Mouse (Mus musculus): ENCODE measurements at regions not wholly inside any gene's neighbourhood (a gene's known extent, or its start where the extent isn't known, plus 50 kb on each side); places are given as distances from the start of the nearest gene placed in this dataset.

DNA sequence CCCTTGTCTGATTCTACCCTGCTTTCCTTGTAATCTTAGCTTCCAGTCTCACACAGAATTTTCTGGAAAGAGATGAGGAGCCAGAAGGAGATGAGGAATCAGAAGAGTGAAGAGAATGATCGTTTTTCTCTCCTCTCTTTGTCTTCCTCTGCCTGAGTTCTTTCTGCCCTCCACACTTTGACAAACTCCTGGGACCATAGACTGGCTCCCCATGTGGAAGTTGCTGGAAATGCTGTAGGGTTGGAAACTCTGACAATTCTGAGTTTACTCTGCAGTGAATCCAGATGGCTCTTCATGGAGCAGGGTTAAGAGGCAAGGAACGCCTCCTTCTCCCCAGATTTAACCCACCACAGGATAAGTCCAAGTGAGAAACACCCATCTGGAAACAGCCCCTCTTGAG lies 408.7 kb downstream of the Tns1 start:
- no peaks in the 10 kb centered on the region for H3K9me3 ChIP-seq
- no peaks in the 10 kb centered on the region for H3K36me3 ChIP-seq
- H3K4me3 ChIP-seq, result no peak overlapping the region
- DNase-seq (ENCODE audit: low spot score), result no peak
- H3K4me1 ChIP-seq (replicated peaks), result no peaks in the 10 kb centered on the region
- no peaks in the 10 kb centered on the region for H3K27me3 ChIP-seq (ENCODE audit: insufficient read depth, poor library complexity, severe bottlenecking)
- WGBS, result 80% methylated on average over 2 of the region's 2 CpGs
- H3K27ac ChIP-seq, result no peak overlapping the region

GRCm38 (mm10) chr1:73702428-73702842 lies 421.8 kb downstream of the Tns1 start:
- no peak for DNase-seq (ENCODE audit: low spot score)
- H3K27ac ChIP-seq, result no peak overlapping the region

DNA sequence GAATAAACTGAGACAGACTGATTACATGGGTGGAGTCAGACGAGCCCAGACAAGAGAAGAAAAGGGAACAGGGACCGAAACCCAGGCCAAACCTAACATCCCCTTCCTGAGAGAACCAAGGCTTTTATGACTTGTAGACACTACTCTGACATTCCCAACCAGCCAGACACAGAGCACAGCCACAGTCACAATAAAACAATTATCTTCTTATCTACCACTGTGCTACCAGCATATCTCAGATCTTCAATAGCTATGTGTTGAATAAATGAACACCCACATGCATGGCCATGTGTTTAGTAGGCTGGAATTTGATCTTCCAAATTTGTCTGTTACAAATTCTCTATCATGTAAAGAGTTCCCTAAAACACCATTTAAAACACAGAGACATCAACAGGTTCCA lies 430.7 kb downstream of the Tns1 start:
- DNase-seq (ENCODE audit: low spot score), result no peak
- no peaks in the 10 kb centered on the region for H3K9me3 ChIP-seq

More at GRCm38 (mm10) chr1:73702428-73702842, 421.8 kb downstream of the Tns1 start:
- Histone ChIP-seq H3K27me3 (ENCODE audit: insufficient read depth, poor library complexity, severe bottlenecking) (0 out of 2 replicates have a peak, but pooled peaks cover 4% of the 10 kb centered on the region), H3K9me3 (no peaks in the 10 kb centered on the region), H3K36me3 (no peaks in the 10 kb centered on the region), H3K4me3 (no peak overlapping the region), H3K4me1 (replicated peaks) (peaks cover 3% of the 10 kb centered on the region; the same call in 1 of the 2 replicates)
- 47% methylated on average over 4 of the region's 4 CpGs for WGBS

GRCm38 (mm10) chr1:73685734-73686133 lies 438.5 kb downstream of the Tns1 start:
- no peak for DNase-seq (ENCODE audit: low spot score)
- no peak overlapping the region for H3K27ac ChIP-seq
- 69% methylated on average over 4 of the region's 4 CpGs for WGBS
- no peaks in the 10 kb centered on the region for H3K36me3 ChIP-seq
- peaks cover 7% of the 10 kb centered on the region; the same call in 1 of the 2 replicates for H3K4me1 ChIP-seq (replicated peaks)
- H3K27me3 ChIP-seq (ENCODE audit: insufficient read depth, poor library complexity, severe bottlenecking), result no peaks in the 10 kb centered on the region
- H3K9me3 ChIP-seq, result no peaks in the 10 kb centered on the region
- H3K4me3 ChIP-seq, result no peak overlapping the region

More for the DNA sequence above, 430.7 kb downstream of the Tns1 start:
- no peak overlapping the region for H3K27ac ChIP-seq
- 44% methylated on average over 2 of the region's 2 CpGs for WGBS
- no peaks in the 10 kb centered on the region for H3K36me3 ChIP-seq
- H3K27me3 ChIP-seq (ENCODE audit: insufficient read depth, poor library complexity, severe bottlenecking), result peaks cover 9% of the 10 kb centered on the region; the same call in 1 of the 2 replicates
- no peak overlapping the region for H3K4me3 ChIP-seq
- H3K4me1 ChIP-seq (replicated peaks), result peaks cover 10% of the 10 kb centered on the region

DNA sequence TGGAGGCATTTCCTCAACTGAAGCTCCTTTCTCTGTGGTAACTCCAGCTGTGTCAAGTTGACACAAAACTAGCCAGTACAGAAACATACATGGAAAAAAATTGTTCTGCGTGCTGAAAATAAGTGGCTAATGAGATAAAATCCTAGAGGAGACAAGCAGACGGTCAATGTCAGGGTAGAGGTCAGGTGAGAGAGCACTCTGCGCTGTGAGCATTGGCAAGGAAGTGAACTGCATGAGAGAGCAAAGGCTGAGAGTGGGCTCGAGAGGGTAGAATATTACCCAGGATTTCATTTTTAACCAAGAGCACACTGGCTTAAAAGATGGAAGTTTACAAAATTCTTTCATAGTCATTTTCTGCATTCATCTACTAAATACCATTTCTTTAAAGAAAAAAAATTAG lies 439.2 kb downstream of the Tns1 start:
- peaks cover 7% of the 10 kb centered on the region; the same call in 1 of the 2 replicates for H3K4me1 ChIP-seq (replicated peaks)
- DNase-seq (ENCODE audit: low spot score), result no peak
- H3K9me3 ChIP-seq, result no peaks in the 10 kb centered on the region
- no peaks in the 10 kb centered on the region for H3K27me3 ChIP-seq (ENCODE audit: insufficient read depth, poor library complexity, severe bottlenecking)
- 91% methylated on average over 4 of the region's 4 CpGs for WGBS
- H3K36me3 ChIP-seq, result no peaks in the 10 kb centered on the region
- no peak overlapping the region for H3K4me3 ChIP-seq
- H3K27ac ChIP-seq, result no peak overlapping the region

GRCm38 (mm10) chr1:73684166-73684565 lies 440.1 kb downstream of the Tns1 start:
- Histone ChIP-seq H3K27me3 (ENCODE audit: insufficient read depth, poor library complexity, severe bottlenecking) (no peaks in the 10 kb centered on the region), H3K36me3 (no peaks in the 10 kb centered on the region), H3K4me1 (replicated peaks) (peaks cover 7% of the 10 kb centered on the region; the same call in 1 of the 2 replicates), H3K4me3 (no peak overlapping the region), H3K9me3 (no peaks in the 10 kb centered on the region), H3K27ac (no peak overlapping the region)
- 94% methylated on average over 5 of the region's 5 CpGs for WGBS
- no peak for DNase-seq (ENCODE audit: low spot score)

GRCm38 (mm10) chr1:73683132-73683888 lies 440.9 kb downstream of the Tns1 start:
- H3K36me3 ChIP-seq, result no peaks in the 10 kb centered on the region
- no peak overlapping the region for H3K27ac ChIP-seq
- DNase-seq (ENCODE audit: low spot score), result no peak
- H3K9me3 ChIP-seq, result no peaks in the 10 kb centered on the region
- no peak overlapping the region for H3K4me3 ChIP-seq
- WGBS, result 73% methylated on average over 4 of the region's 4 CpGs
- H3K4me1 ChIP-seq (replicated peaks), result peaks cover 7% of the 10 kb centered on the region; the same call in 1 of the 2 replicates
- H3K27me3 ChIP-seq (ENCODE audit: insufficient read depth, poor library complexity, severe bottlenecking), result no peaks in the 10 kb centered on the region

GRCm38 (mm10) chr1:73681697-73682096 lies 442.6 kb downstream of the Tns1 start:
- no peaks in the 10 kb centered on the region for H3K27me3 ChIP-seq (ENCODE audit: insufficient read depth, poor library complexity, severe bottlenecking)
- H3K27ac ChIP-seq, result no peak overlapping the region
- no peak for DNase-seq (ENCODE audit: low spot score)
- WGBS, result 74% methylated on average over 1 of the region's 1 CpGs
- H3K4me1 ChIP-seq (replicated peaks), result peaks cover 7% of the 10 kb centered on the region; the same call in 1 of the 2 replicates
- no peak overlapping the region for H3K4me3 ChIP-seq
- H3K9me3 ChIP-seq, result no peaks in the 10 kb centered on the region
- H3K36me3 ChIP-seq, result no peaks in the 10 kb centered on the region

GRCm38 (mm10) chr1:73680829-73681228 lies 443.4 kb downstream of the Tns1 start:
- WGBS, result 90% methylated on average over 3 of the region's 3 CpGs
- H3K4me1 ChIP-seq (replicated peaks), result peaks cover 6% of the 10 kb centered on the region; the same call in 1 of the 2 replicates

DNA sequence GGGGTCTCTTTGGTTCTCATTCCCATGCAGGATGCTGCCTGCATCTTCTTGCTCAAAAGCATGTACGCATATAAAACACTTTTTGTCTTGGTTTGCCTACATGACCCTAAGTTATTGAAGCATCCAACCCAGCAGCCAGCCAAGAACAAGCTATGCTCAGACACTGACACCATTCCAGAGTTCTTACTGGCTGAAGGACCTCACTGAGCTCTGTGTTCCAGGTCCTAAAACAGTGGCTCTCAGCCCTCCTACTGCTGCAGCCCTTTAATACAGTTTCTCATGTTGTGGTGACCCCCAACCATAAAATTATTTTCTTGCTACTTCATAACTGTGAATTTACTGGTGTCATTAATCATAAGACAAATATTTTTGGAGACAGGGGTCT lies 450.4 kb downstream of the Tns1 start:
- Histone ChIP-seq H3K9me3 (no peaks in the 10 kb centered on the region), H3K27ac (no peak overlapping the region), H3K4me1 (replicated peaks) (peaks cover 15% of the 10 kb centered on the region), H3K36me3 (no peaks in the 10 kb centered on the region), H3K4me3 (no peak overlapping the region), H3K27me3 (ENCODE audit: insufficient read depth, poor library complexity, severe bottlenecking) (no peaks in the 10 kb centered on the region)
- 60% methylated on average over 1 of the region's 1 CpGs for WGBS
- DNase-seq (ENCODE audit: low spot score), result no peak

More at GRCm38 (mm10) chr1:73680829-73681228, 443.4 kb downstream of the Tns1 start:
- H3K36me3 ChIP-seq, result no peaks in the 10 kb centered on the region
- no peaks in the 10 kb centered on the region for H3K27me3 ChIP-seq (ENCODE audit: insufficient read depth, poor library complexity, severe bottlenecking)
- DNase-seq (ENCODE audit: low spot score), result no peak
- H3K27ac ChIP-seq, result no peak overlapping the region
- H3K4me3 ChIP-seq, result no peak overlapping the region
- H3K9me3 ChIP-seq, result no peaks in the 10 kb centered on the region

DNA sequence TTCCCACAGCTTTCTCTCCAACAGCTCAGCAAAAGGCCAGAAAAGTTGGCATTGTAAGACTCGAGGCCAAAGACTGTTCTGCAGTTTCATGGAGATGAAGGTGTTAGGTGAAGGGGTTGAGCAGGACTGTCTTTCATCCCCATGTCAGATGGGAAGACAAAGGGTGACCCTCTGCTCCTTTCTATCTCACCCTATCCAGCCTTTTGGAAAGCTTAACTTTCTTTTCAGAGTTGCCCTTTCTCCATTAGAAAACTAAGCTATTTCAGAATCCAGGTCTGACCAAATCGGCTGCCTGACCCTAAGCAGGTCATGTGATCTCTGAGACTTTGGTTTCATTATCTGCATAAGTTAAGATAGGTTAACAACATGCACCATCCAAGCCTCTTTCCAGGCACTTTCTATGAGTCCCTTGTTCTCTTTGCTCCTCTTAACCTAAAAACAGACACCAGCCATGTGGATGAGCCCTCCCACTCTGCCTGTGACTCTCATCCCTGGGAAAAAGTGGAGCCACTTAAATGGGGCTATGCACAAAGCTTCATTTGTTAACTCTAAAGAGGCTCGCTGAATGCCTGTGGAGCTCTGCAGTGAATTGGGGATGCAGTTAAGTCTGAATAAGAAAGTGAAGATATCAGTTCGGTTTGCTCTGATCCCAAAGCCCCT lies 450.9 kb downstream of the Tns1 start:
- Histone ChIP-seq H3K27me3 (ENCODE audit: insufficient read depth, poor library complexity, severe bottlenecking) (no peaks in the 10 kb centered on the region), H3K36me3 (no peaks in the 10 kb centered on the region), H3K27ac (peak overlapping the region; percentile 14; the same call in 1 of the 2 replicates), H3K4me1 (replicated peaks) (peaks cover 15% of the 10 kb centered on the region), H3K4me3 (no peak overlapping the region), H3K9me3 (no peaks in the 10 kb centered on the region)
- 30% methylated on average over 4 of the region's 4 CpGs for WGBS
- no peak for DNase-seq (ENCODE audit: low spot score)

DNA sequence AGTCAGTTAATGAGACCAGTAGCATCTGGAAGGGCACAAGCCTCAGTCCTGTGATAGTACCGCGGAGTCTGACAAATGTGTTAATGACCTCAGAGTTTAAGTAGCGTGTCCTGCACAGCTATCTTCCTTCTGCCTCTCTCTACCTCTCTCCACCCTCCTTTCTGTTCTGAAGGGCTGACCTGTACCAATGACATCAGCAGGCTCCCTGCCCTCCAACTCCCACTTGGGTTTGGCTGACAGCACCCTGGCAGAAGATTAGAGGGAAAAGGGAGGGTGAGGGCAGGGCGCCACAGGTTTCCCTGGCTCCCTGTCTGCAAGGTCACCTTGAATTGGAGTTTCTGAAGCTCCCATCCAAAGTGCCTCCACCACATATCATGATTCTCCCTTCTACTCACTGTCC lies 452.0 kb downstream of the Tns1 start:
- no peaks in the 10 kb centered on the region for H3K27me3 ChIP-seq (ENCODE audit: insufficient read depth, poor library complexity, severe bottlenecking)
- H3K27ac ChIP-seq, result no peak overlapping the region
- WGBS, result 89% methylated on average over 4 of the region's 4 CpGs
- DNase-seq (ENCODE audit: low spot score), result no peak
- H3K4me1 ChIP-seq (replicated peaks), result peaks cover 15% of the 10 kb centered on the region
- H3K9me3 ChIP-seq, result no peaks in the 10 kb centered on the region
- H3K4me3 ChIP-seq, result no peak overlapping the region
- no peaks in the 10 kb centered on the region for H3K36me3 ChIP-seq

DNA sequence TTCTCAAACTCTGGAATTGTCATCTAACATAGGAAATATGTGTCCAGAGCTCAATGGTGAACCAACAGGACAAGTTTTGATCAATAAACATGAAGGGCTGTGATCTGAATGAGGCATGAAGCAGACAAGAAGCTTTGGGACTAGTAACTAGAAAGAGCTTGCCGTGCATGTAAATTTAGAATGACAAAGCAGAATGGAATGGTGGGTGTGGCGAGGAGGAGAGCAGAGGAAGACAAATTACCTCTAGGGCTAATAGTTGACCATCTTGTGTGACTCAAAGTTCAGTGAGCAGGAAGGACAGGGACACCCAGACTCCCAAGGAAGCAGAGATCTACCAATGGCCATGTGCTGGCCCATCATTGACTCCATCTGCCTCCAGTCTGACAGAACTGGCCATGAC lies 455.6 kb downstream of the Tns1 start:
- Histone ChIP-seq H3K9me3 (no peaks in the 10 kb centered on the region), H3K27me3 (ENCODE audit: insufficient read depth, poor library complexity, severe bottlenecking) (no peaks in the 10 kb centered on the region), H3K4me3 (no peak overlapping the region), H3K36me3 (no peaks in the 10 kb centered on the region), H3K27ac (no peak overlapping the region), H3K4me1 (replicated peaks) (peaks cover 13% of the 10 kb centered on the region)
- DNase-seq (ENCODE audit: low spot score), result no peak
- 87% methylated on average over 2 of the region's 2 CpGs for WGBS
